Mouse (Mus musculus) testis, postnatal 10 days (tissue): ENCODE data around the gene Tcf19.
A peak's percentile ranks its signal among the peaks of the same experiment; 100 is the strongest.
"Not testable (repeated sequence)": the region's sequence is repeated elsewhere in the genome, so short reads cannot be mapped to it uniquely, and the experiment has no call there.

Experiments used
- DNase-seq: peaks from one replicate; pipeline ENCODE4 v3.0.0; 2021; ENCODE audit warnings: low spot score

Gene Tcf19

DNA sequence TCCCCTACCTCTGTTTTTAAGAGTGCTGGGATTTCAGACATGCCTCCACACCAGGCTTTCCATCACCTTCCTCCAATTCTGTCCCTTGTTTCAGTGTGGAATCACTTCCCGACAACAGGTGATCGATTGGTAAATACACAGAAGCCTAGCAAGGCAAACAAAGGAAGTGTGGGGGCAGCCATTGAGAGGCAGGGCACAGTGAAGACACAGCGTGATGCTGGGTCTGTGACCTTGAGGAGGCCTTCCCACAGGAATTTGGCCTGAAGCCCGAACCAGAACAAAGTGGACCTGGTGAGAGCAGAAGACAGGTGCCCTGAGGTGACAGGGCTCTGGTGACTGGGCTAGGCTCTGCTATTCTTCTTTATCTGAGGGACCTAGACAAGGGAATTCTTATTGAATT is 30.9 kb downstream of the Tcf19 start:
- DNase-seq: peak; percentile 66

DNA sequence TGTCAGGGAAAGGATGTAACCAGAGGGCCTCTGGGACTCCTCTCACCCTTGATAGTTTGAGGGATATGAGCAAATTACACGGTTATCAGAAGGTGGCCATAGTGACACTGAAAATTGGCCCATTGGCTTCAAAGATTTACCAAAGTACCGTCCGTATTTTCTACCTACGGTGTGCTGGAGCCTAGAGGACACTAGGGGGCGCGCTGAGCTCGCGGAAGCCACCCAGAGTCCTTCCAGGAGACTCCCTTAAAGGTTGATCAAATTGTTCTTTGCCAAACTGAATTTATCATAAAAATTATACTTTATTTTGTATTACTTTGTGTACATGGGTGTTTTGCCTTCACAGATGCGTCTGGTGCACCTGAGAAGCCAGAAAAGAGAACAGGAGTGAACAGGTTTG is 32.6 kb downstream of the Tcf19 start:
- peak; percentile 82 for DNase-seq

DNA sequence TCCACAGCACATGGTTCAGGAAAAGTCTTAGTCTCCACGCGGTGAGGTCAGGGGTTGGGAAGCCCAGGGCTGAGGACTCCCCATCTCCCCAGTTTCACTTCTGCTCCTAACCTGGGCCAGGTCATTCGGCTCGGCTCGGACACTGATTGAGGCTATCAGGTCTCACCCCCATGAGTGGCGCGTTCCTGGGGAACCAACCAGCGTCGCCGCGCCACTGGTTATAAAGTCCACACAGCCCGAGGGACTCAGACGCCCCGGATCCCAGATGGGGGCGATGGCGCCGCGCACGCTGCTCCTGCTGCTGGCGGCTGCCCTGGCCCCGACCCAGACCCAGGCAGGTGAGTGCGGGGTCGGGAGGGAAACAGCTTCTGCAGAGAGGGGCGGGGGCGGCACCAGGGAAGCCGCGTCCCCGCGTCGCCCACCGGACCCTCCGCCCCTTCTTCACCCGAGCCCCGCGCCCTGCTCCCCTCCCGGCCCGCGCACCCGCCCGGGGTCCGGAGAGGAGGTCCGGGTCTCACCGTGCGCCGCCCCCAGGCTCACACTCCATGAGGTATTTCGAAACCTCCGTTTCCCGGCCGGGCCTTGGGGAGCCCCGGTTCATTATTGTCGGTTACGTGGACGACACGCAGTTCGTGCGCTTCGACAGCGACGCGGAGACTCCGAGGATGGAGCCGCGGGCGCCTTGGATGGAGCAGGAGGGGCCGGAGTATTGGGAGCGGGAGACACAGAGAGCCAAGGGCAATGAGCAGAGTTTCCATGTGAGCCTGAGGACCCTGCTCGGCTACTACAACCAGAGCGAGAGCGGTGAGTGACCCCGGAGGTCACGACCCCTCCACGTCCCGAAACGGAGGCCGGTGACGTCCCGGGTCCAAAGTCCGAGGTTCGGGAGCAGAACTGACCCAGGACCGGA is 46.5 kb downstream of the Tcf19 start, which contains the start of gene H2-Q10:
Gene H2-Q10, plus strand, starts transcription at position 248 of the 910 bp plus-strand sequence.
- peak; percentile 57 for DNase-seq

DNA sequence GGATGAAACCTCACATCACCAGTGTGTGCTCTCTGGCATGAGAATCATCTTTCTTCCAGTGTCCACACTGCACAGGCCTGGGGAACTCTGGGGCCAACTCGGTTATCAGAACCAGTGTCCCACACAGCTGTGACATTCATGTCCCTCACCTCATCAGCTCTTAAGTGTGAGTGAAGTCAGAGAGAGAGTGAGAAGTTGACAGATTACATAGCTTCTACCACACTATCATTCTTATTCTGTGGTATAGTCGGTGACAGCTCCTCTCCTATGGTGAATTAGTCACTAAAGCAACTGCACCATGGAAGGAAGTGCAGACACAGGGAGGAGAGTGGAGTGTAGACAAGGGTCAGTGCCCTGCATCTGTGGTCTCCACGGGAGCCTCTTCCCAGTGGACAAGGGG is 47.7 kb downstream of the Tcf19 start:
- DNase-seq: not testable (repeated sequence)

DNA sequence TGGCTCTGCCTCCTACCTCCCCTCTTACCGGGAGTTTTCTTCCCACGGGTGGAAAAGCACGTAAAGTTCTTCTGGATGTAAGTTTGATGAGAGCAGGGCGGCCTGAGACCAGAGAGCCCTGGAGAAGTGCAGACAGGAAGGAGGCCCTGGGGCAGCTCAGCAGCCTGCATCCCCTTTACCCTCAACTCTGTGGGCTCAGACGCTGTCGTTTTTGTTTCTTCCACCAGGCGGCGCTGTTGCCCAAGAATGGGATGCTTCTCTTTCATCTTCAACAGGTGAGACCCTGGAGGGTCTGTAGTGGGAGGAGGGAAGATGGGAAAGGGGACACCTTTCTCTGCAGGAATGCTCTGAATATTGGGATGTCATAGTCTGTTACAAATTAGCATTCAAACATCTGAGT is 51.0 kb downstream of the Tcf19 start:
- DNase-seq: not testable (repeated sequence)
